Mouse (Mus musculus) adrenal gland (tissue): ENCODE results near the gene Nfasc.

Experiments used
- intact Hi-C: fragments of 180-260 bp; cut with DNase I; formaldehyde crosslinking; loops from one replicate; pipeline ENCODE4 v1.15.1; 2025

Nfasc gene

GRCm38 (mm10) chr1:132586679-132587201 lies 154.9 kb downstream of the Nfasc start:
- intact Hi-C loops: no loop called here

- intact Hi-C loops: no loop called here
Measured at GRCm38 (mm10) chr1:132585376-132585775, 156.2 kb downstream of the Nfasc start.

- intact Hi-C loops: no loop called here
Measured at GRCm38 (mm10) chr1:132582998-132583604, 158.5 kb downstream of the Nfasc start.

DNA sequence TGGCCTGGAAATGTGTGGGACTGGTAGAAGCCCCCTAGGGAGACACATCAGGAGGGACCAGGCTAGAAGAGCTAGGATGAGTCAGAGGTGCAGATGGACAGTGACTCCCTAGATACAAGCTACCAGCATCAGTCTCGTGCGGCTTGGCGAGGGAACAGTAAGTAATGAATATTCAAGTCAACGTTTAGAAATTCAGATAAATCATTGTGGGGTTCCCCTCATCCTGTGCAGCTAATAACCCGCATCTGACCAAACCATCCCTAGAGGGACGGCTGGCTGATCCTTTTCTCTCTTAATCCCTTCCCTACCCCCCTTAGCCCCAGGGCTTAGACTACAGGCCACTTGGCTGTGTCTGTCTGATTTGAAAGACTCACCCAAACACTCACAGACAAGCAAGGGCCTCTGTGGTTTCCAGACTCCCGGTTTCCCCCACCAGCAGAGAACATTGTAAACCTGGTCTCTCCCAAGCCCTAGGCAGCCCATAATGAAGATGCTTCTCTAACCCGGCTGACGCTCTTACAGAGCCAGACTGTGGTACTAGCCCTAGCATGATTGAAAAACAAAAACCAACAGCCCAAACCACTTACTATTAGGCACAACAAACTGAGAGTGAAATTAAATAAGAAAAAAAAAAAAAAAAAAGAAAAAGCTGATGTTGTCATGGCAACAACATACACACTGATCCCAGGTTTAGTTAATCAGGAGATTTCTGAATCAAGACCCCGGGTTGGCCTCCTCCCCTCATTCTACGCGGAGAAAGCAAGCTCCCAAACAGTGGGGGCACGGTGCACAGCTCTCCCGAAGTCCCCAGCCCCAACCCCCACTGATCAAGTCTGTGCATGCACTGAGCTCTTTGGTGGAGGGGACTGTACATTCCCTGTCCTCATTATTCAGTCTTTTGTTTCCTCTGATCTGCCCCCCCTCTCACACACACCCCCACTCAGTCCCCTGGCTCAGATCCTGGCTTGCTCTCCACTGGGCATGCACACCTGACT lies 159.5 kb downstream of the Nfasc start:
- intact Hi-C loops: no loop called here

DNA sequence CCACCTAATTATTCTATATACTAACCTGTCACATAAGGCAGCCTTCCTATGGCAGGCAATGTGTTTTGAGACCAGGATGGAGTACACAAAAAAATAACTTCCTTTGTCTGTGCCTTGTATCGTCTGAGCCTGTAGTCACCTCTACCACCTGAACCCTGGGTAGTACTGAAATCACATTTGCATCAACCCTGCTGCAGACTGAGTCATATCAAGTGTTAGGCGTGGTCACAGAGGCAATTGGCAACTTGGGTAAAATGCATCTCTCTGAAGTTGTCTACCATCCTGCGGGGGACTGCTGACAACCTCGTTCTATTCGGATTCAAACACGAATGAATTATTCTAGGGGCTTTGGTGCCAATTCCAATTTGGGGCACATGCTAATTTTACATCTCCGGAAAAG lies 161.5 kb downstream of the Nfasc start:
- intact Hi-C loops: no loop called here

GRCm38 (mm10) chr1:132576845-132577244 lies 164.8 kb downstream of the Nfasc start:
- intact Hi-C loops: no loop called here

- intact Hi-C loops: no loop called here
Measured at GRCm38 (mm10) chr1:132572851-132573250, 168.7 kb downstream of the Nfasc start.

DNA sequence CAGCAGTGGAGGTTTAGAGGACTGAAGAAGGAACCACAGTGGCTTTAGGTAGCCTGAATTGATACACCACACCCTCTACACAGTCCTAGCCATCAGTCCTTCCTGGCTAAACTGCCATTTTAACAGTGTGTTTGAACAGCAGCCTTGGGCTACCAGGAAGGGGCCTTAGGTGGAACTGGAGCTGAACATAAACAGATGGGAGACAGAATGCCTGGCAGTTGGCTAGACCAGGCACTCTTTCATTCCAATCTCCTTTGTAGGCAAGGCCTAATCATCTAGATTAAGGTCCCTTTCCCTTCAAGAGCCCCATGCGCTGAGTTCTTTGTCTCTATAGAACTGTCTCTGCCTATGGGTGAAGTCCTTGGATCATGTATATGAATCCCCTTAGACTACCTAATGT lies 170.0 kb downstream of the Nfasc start:
- intact Hi-C loops: no loop called here

- intact Hi-C loops: no loop called here
Measured at GRCm38 (mm10) chr1:132570906-132571305, 170.7 kb downstream of the Nfasc start.

DNA sequence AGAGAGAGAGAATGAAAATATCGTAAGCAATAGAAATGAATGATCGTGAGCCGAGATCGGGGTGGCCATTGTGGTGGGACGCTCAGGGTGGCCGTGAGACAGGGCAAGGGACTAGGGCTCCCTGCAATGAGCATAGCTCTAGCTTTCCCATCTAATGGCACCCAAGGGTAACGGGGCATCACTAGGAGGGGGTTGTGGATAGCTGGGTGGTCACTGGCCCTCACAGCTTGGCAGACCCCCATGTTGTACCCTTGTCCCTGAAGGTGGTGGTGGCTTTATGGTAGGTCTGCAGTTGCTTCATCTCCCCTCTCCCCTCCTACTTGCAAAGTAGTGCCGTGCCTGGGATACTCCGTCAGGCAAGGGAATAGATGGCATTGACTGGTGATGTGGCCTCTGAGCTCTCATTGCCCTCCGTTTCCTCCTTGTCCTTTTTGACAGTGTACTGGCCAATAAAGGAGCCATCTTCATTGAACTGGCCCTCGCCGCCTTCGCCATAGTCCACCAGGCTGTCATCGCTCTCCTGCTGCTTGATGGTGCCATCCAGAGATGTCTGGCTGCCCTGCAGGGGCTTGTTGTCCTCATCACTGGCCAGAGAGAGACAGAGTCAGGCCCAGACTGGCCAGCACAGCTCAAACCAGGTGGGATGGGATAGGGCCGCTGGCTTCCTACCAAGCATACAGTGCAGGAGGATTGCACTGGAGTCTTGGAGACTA lies 171.4 kb downstream of the Nfasc start:
- intact Hi-C loops: no loop called here

GRCm38 (mm10) chr1:132569516-132569915 lies 172.1 kb downstream of the Nfasc start:
- intact Hi-C loops: no loop called here

DNA sequence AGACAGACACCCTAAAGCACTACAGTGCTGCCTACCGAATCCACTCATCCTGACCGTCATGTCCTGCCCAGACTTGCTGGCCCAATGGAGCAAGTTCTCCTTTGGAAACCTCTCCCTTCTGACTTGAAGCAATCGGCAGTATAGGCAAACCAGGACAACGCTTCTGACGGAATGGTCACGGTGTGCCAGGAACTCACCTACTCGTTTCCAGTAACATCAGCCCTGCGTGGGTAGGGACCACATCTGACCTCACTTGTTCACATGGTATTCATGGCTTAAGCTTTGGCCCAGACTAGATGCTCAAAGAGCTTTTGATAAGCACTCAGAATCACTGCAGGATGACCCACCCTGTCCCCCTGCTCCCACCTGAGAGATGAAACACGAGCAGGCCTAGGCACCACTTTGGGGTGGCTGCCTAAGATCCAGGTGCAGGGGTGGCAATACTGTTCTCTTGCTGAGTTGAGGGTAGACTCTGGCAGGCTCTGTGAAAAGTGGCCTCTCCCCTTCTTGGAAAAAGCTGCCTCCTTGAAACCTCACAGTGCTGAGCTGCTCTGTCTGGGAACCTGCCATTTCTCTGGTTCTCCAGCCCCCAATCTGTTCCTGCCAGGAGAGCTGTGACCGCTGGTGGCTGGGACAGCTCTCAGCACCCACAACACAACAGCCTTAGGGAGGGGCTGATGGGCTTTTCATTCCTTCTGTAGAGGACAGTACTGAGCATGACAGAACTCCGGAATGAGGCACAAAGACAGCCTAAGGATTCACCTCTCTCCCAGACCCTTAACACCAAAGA lies 174.1 kb downstream of the Nfasc start:
- intact Hi-C loops: no loop called here

- intact Hi-C loops: no loop called here
Measured at GRCm38 (mm10) chr1:132565766-132566165, 175.8 kb downstream of the Nfasc start.

DNA sequence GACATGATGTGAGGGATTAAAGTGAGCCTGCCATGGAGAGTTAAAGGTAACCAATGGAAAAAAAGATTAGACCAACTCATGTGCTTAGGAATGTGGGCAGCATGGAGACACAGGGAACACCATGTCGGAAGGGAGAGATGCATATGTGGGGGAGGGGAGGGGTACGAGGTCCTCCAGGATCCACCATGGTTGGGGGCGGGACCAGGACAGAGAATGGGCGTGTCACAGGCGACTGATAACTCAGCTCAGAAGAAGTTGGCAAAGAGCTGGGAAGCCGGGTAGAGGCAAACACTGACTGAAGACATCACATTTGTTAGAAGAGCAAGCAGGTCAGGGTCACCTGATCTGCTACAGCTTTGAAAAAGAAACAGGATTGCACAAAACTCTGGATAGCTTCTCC lies 176.7 kb downstream of the Nfasc start:
- intact Hi-C loops: no loop called here

- intact Hi-C loops: no loop called here
Measured at GRCm38 (mm10) chr1:132562337-132562795, 179.2 kb downstream of the Nfasc start.

DNA sequence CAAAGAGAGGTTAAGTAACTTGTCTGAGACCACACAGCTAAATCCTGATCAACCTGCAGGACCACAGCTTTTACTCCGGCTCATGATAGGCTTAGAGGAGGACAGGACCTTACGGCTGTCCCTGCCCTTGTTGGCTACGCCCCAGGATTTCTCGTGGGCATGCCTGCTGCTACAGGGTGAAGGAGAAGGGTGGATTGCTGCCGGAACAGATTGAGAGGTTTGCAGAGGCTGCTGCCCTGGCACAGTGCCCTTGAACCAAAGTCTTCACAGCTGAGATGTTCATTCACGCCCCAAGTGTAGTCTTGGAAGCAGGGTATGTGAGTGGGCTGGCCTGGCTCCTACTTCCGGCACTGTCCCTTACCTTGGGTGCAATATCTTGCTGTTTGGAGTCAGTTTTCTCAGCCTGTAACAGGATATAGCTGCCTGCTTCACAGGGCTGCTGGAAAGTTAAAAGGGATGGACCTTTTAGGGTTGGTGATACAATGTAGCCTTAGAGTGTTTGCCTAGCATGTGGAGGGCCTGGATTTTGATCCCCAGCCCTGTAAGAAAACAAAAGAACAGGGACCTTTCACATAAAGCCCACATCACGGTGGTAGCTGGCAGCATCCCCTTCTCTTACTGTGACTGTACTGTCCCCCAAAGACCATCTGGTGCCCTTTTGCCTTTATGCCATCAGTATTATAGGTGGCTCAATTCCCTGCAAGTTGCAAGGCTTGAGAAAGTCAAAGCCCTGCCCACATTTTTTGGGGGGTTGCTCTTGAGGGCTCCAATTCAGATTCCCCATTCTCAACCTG lies 180.5 kb downstream of the Nfasc start:
- intact Hi-C loops: no loop called here

DNA sequence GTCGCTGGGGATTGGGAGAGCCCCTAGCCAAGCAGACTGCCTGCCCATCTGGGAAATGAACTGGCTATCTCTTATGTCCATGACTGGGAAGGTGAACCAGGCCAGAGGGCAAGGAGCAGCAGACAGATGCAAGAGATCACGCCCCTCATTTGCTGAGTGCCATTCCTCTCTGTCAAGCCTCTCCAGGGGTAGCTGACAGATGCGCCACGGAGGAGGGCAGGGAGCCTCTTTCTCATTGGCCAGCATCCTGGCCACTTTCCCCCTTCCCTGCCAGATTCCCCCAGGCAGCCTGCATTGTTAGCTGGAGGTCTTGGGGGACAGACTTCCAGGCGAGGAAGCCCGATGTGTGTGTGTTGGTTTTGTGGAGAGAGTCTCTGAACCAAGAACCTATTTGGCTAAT lies 182.6 kb downstream of the Nfasc start:
- intact Hi-C loops: no loop called here

GRCm38 (mm10) chr1:132557901-132558631 lies 183.5 kb downstream of the Nfasc start:
- intact Hi-C loops: no loop called here

GRCm38 (mm10) chr1:132543789-132544188 lies 197.8 kb downstream of the Nfasc start:
- intact Hi-C loops: no loop called here
